Mouse (Mus musculus) left cerebral cortex, postnatal 10 days (tissue): ENCODE measurements at regions not wholly inside any gene's neighbourhood (a gene's known extent, or its start where the extent isn't known, plus 50 kb on each side); places are given as distances from the start of the nearest gene placed in this dataset.
A peak's percentile ranks its signal among the peaks of the same experiment; 100 is the strongest.

ENCODE experiments used
- DNase-seq, 2 experiments: peaks; one replicate each; pipeline ENCODE4 v3.0.0; 2021 to 2022; ENCODE audit warnings: low spot score in 2 of 2, mixed read lengths in 1 of 2; ENCODE audit errors: extremely low spot score in 1 of 2
- intact Hi-C: fragments of 180-260 bp; cut with DNase I; formaldehyde crosslinking; loops from one replicate; pipeline ENCODE4 v1.15.1; 2025

DNA sequence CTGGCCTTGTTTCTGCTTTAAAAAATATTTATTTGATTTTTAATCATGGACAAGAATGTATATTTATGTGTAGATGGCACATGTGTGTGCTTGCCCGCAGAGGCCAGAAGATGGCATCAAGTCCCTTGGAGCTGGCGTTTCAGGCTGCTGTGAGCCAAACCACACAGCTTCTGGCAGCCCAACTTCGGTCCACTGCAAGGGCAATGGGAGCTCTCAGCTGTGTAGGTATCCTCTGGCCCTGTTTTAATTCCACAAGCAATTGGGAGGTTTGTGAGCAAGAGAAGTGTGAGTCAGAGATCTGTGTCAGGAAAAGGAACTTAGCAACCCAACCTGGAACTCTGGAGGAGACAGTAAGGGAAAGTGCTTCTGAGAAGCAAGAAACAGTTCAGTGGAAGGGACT lies 125.3 kb upstream of the Dnajc19 start:
- intact Hi-C loops: no loop called here
- DNase-seq: no peak

DNA sequence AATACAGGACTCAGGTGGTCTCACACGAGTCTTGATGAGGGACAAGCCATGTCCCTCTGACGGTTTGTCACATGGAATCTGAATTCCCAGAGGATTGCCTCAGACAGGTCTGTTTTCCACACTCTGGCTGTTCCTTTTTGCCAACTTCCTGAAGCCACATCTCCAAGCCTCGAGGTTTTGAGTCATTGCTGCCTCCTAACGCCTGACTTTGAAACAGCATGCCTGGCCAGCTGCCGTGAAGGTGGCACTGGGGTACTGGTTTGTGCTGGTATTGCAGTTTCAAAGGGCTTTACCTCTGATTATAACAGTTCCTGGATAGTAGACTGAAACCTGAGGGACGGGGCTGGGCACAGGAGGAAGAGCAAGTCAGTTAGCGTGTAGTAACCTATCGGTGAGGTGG lies 117.1 kb upstream of the Dnajc19 start:
- peak; percentile 49 to 57 for DNase-seq
- intact Hi-C loops: loop anchor here (5.0 to 10.0 kb wide), 2 partner anchors 121 to 243 kb away; no protein-coding TSS in a partner anchor

DNA sequence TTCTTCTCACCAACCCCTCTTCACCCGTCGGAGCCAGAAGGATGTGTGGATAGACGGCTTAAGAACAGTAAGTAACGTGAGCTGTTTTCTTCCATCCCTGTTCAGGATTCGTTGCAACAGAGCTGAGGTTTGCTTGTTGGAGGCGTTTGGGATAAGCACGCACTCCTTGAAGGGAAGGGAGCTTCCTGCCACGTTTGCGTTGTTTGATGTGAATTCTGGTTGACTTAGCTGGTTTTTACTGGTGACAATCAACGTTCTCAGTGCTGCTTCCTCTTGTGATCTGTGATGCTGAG lies 116.0 kb upstream of the Dnajc19 start:
- no peak for DNase-seq
- intact Hi-C loops: loop anchor here (5.0 to 10.0 kb wide), 2 partner anchors 120 to 242 kb away; no protein-coding TSS in a partner anchor

- no peak for DNase-seq
- intact Hi-C loops: loop anchor here (5.0 to 10.0 kb wide), 2 partner anchors 119 to 242 kb away; no protein-coding TSS in a partner anchor
Observed at GRCm38 (mm10) chr3:34196451-34197162, 115.5 kb upstream of the Dnajc19 start.

DNA sequence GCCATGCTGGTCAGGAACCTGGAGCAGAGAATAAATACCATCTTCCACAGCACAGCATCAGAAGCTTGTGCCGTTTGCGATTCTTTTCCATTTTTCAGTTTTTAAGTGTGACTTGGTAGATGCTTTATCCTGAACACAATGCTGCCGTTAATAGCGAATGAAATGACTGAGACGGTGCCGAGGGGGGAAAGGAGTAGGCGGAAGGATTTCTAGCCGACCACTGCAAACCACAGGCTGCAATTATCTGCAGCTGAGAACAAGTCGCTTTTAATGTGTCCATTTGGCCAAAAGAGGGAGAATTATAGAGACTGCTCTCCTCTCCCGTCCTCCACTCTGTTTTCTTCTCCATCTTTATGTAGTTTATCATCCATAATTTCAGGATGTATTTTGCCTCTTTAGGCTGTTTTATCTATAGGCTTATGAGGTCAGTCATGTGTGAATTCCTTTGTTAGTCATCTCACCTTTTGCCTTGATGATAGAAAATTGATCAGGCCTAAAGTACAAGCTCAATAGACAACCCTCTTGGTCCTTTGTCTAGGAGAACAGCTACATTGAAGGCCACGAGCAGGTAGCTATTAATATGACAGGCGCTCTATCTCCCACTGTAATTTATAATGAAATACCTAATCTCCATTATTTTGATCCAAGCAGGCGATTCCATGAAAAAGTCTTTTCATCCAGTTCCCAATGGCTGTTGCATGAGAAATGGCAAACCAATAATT lies 114.8 kb upstream of the Dnajc19 start:
- intact Hi-C loops: loop anchor here (5.0 to 10.0 kb wide), 2 partner anchors 119 to 241 kb away; no protein-coding TSS in a partner anchor
- DNase-seq: no peak

DNA sequence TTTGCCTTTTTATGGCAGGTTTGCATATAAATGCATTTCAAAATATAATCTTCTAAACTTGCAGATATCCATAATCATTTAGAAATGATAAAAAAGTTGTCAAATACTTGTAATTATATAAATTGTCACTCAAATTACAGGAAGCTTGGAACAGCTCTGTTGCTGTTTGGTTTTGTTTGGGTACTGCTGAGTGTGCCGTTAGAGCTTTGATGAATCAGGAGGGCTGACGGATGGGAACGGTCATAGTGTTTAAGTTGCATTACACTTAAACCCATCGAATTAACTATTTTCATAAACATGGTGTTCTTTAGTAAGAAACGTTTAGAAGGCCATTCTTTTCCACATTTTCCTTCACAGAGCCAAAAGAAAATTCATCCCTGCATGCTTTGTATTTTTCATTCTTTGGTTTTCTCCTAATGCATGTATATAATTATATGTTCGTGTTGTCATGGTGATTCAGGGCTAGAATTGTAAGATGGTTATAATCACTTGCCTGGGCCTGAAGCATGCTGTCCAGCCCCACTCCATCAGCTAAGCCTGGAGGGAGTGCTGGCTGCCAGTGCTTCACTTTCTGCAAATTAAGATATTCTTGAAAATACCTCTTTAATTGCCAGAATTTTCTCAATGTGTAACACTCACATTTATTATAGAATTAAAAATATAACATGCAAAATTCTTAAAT lies 92.4 kb upstream of the Dnajc19 start:
- no peak for DNase-seq
- intact Hi-C loops: no loop called here

DNA sequence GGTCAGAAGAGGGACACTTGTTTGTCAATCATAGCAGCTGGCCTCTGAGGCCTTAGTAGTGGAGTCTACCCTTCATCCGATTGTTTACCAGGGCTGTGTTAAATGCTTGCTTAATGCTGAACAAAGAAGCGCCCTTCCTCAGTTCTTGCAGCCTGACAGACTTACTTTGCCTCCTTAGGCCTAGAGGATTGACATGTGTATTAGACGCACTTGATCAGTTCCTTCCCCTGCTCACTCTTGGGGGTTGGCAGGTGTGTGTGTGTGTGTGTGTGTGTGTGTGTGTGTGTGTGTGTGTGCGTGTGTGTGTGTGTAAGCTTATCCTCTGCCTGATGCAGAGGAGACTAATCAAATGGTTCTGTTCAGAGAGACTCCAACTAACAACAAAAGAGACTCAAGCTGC lies 91.8 kb upstream of the Dnajc19 start:
- intact Hi-C loops: no loop called here
- no peak for DNase-seq

DNA sequence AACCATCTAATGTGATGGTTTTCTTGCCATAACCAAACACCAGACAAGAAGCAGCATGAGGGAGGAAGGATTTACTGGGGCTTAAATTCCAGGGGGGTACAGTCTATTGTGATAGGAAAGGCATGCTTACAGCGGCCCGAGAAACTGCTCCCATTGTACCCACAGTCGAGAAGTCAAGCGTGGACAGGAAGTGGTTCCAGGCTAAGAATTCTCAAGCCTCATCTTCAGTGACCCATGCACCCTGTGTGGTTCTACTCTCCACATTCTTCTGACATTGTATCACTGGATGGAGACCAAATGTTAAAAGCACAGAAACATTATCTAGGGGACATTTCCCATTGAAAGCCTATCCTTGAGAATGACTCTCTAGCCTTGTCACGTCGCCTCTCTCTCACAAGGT lies 90.8 kb upstream of the Dnajc19 start:
- intact Hi-C loops: no loop called here
- DNase-seq: no peak

GRCm38 (mm10) chr3:34168087-34168486 lies 87.0 kb upstream of the Dnajc19 start:
- intact Hi-C loops: no loop called here
- DNase-seq: no peak

DNA sequence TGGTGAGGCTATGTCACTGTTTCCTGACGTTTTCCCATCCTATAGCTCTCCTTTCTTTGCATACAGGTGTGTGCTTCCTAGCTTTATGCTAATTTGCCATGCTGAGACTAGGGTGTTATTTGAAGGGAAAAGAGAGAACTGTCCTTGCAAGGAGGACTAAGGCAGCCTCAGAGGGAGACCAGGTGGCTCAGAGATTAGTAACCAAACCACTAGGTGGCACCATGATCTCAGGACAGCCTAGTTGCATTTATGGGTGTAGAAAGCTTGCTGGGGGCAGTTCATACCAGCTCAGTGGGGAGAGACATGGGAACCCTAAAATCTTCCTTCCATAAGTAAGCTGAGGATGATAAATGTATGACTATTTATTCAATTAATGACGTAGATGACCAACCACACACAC lies 68.9 kb upstream of the Dnajc19 start:
- intact Hi-C loops: no loop called here
- no peak for DNase-seq

DNA sequence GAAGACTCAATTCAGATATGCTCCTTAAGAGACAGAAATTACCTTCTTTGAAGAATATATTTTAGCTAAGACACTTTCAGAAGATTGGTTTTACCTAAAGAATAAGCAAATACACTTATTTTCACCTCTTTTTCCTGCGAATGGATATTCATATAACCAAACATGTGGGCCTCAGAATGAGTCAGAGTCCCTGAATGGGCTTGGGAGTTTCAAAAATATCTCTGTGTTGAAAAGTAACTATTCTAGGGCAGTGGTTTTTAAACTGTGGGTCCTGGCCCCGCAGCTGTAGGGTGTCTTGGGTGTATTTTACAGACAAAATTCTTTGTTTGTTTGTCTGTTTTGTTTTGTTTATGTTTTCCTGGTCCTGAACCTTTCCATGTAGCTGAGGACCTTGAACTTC lies 62.5 kb upstream of the Dnajc19 start:
- intact Hi-C loops: no loop called here
- no peak for DNase-seq

GRCm38 (mm10) chr3:34139227-34139626 lies 58.1 kb upstream of the Dnajc19 start:
- intact Hi-C loops: no loop called here

GRCm38 (mm10) chr3:34137984-34138383 lies 56.9 kb upstream of the Dnajc19 start:
- intact Hi-C loops: no loop called here
- DNase-seq: no peak

More at GRCm38 (mm10) chr3:34139227-34139626, 58.1 kb upstream of the Dnajc19 start:
- no peak for DNase-seq

GRCm38 (mm10) chr3:34136385-34136784 lies 55.3 kb upstream of the Dnajc19 start:
- intact Hi-C loops: no loop called here
- no peak for DNase-seq
